Mouse (Mus musculus) MEL (cell line): ENCODE results near the gene Mt2. TPM values are rescaled to one million over a fixed set of nuclear protein-coding genes. Genes with fewer than 3 reads are reported as not detected.

ENCODE experiments used
- DNase-seq: peaks from one replicate; pipeline ENCODE4 v3.0.0; 2011; ENCODE audit warnings: low read depth, low spot score
- H3K27ac ChIP-seq: 2 replicates; pipeline ENCODE4 v1.5.1; 2012; ENCODE audit warnings: low read depth, mild to moderate bottlenecking, control low read depth, low read length, moderate library complexity; ENCODE audit not compliant: control insufficient read depth
- H3K27me3 ChIP-seq, 2 experiments: fragments of 150-350 bp in 1 of 2; sonication (generic) in 1 of 2; 2 replicates each; pipeline ENCODE4 v1.6.1; 2012; ENCODE audit warnings: low read length in 2 of 2, mild to moderate bottlenecking in 2 of 2, improper control_type of control experiment in 1 of 2, moderate library complexity in 1 of 2; ENCODE audit not compliant: insufficient read depth in 2 of 2, control insufficient read depth in 1 of 2
- H3K36me3 ChIP-seq, 2 experiments: 2 replicates each; pipeline ENCODE4 v1.6.1; 2012 to 2014; ENCODE audit warnings: low read length in 2 of 2, improper control_type of control experiment in 1 of 2, inconsistent platforms in 1 of 2, mild to moderate bottlenecking in 1 of 2; ENCODE audit not compliant: insufficient read depth in 2 of 2, control insufficient read depth in 1 of 2
- H3K4me1 ChIP-seq, 2 experiments: fragments of 150-350 bp in 1 of 2; sonication (generic) in 1 of 2; 2 replicates each; pipeline ENCODE4 v1.6.1; 2012; ENCODE audit warnings: low read length in 2 of 2, improper control_type of control experiment in 1 of 2, mild to moderate bottlenecking in 1 of 2; ENCODE audit not compliant: insufficient read depth in 2 of 2, control insufficient read depth in 1 of 2
- H3K4me3 ChIP-seq, 2 experiments: fragments of 150-350 bp in 1 of 2; sonication (generic) in 1 of 2; 2 replicates each; pipeline ENCODE4 v1.5.1; 2012; ENCODE audit warnings: low read depth in 2 of 2, low read length in 2 of 2, mild to moderate bottlenecking in 2 of 2, moderate library complexity in 2 of 2, control low read depth in 1 of 2, improper control_type of control experiment in 1 of 2; ENCODE audit not compliant: control insufficient read depth in 1 of 2, insufficient read depth in 1 of 2
- H3K79me2 ChIP-seq: 2 replicates; pipeline ENCODE4 v1.6.1; 2012; ENCODE audit warnings: mild to moderate bottlenecking, low read length, moderate library complexity; ENCODE audit not compliant: control insufficient read depth, poor library complexity, insufficient read depth
- H3K9ac ChIP-seq: 2 replicates; pipeline ENCODE4 v1.6.1; 2012; ENCODE audit warnings: low read depth, mild to moderate bottlenecking, control low read depth, low read length, moderate library complexity; ENCODE audit not compliant: control insufficient read depth, poor library complexity, severe bottlenecking
- H3K9me3 ChIP-seq: fragments of 150-350 bp; sonication (generic); replicated peaks from 2 replicates; pipeline ENCODE4 v1.6.1; 2012; ENCODE audit warnings: mild to moderate bottlenecking, low read length, improper control_type of control experiment, moderate library complexity; ENCODE audit not compliant: insufficient read depth
- BHLHE40 ChIP-seq: IDR thresholded peaks from 2 replicates; pipeline ENCODE4 v1.6.1; 2012; ENCODE audit warnings: low read depth, mild to moderate bottlenecking, inconsistent platforms, low read length, improper control_type of control experiment, borderline replicate concordance
- CHD2 ChIP-seq: IDR thresholded peaks from 2 replicates; pipeline ENCODE4 v1.6.1; 2011; ENCODE audit warnings: low read length, improper control_type of control experiment
- ELF1 ChIP-seq: IDR thresholded peaks from 2 replicates; pipeline ENCODE4 v1.6.1; 2014; ENCODE audit warnings: low read depth, mild to moderate bottlenecking, inconsistent platforms, low read length, improper control_type of control experiment, moderate library complexity
- EP300 ChIP-seq, 2 experiments: IDR thresholded peaks; 2 replicates each; pipeline ENCODE4 v1.6.1; 2011; ENCODE audit warnings: improper control_type of control experiment in 2 of 2, low read length in 2 of 2, low read depth in 1 of 2, mild to moderate bottlenecking in 1 of 2
- ETS1 ChIP-seq: IDR thresholded peaks from 2 replicates; pipeline ENCODE4 v1.6.1; 2012; ENCODE audit warnings: low read depth, mild to moderate bottlenecking, inconsistent platforms, low read length, improper control_type of control experiment, moderate library complexity
- GABPA ChIP-seq: IDR thresholded peaks from 2 replicates; pipeline ENCODE4 v1.6.1; 2012; ENCODE audit warnings: low read depth, mild to moderate bottlenecking, inconsistent platforms, low read length, improper control_type of control experiment, moderate library complexity
- HCFC1 ChIP-seq: IDR thresholded peaks from 2 replicates; pipeline ENCODE4 v1.6.1; 2012; ENCODE audit warnings: low read depth, mild to moderate bottlenecking, inconsistent platforms, low read length, improper control_type of control experiment, moderate library complexity
- MAZ ChIP-seq: IDR thresholded peaks from 2 replicates; pipeline ENCODE4 v1.6.1; 2012; ENCODE audit warnings: low read depth, mild to moderate bottlenecking, inconsistent platforms, low read length, improper control_type of control experiment
- MEF2A ChIP-seq: IDR thresholded peaks from 2 replicates; pipeline ENCODE4 v1.6.1; 2014; ENCODE audit warnings: low read depth, mild to moderate bottlenecking, inconsistent platforms, low read length, improper control_type of control experiment; ENCODE audit not compliant: poor library complexity, insufficient replicate concordance, severe bottlenecking; ENCODE audit errors: extremely low read depth
- MYB ChIP-seq: IDR thresholded peaks from 2 replicates; pipeline ENCODE4 v1.6.1; 2011; ENCODE audit warnings: mild to moderate bottlenecking, low read depth, low read length, improper control_type of control experiment
- NELFE ChIP-seq: IDR thresholded peaks from 2 replicates; pipeline ENCODE4 v1.6.1; 2011; ENCODE audit warnings: low read depth, low read length, improper control_type of control experiment
- NRF1 ChIP-seq: IDR thresholded peaks from 2 replicates; pipeline ENCODE4 v1.6.1; 2014; ENCODE audit warnings: low read depth, mild to moderate bottlenecking, inconsistent platforms, low read length, improper control_type of control experiment, moderate library complexity; ENCODE audit not compliant: poor library complexity, insufficient read depth, severe bottlenecking
- POLR2A ChIP-seq, 2 experiments: IDR thresholded peaks; 2 replicates each; pipeline ENCODE4 v1.6.1; 2011 to 2012; ENCODE audit warnings: low read length in 2 of 2, mild to moderate bottlenecking in 2 of 2, control low read depth in 1 of 2, improper control_type of control experiment in 1 of 2, low read depth in 1 of 2, moderate library complexity in 1 of 2; ENCODE audit not compliant: control insufficient read depth in 1 of 2, insufficient read depth in 1 of 2, poor library complexity in 1 of 2
- POLR2AphosphoS5 ChIP-seq: IDR thresholded peaks from 2 replicates; pipeline ENCODE4 v1.6.1; 2012; ENCODE audit warnings: low read depth, borderline replicate concordance, mild to moderate bottlenecking, inconsistent platforms, low read length, moderate library complexity, mixed read lengths
- TAL1 ChIP-seq: IDR thresholded peaks from 2 replicates; pipeline ENCODE4 v1.6.1; 2012; ENCODE audit warnings: mild to moderate bottlenecking, inconsistent platforms, low read length, moderate library complexity, mixed read lengths
- USF1 ChIP-seq: IDR thresholded peaks from 2 replicates; pipeline ENCODE4 v1.6.1; 2014; ENCODE audit warnings: low read depth, mild to moderate bottlenecking, inconsistent platforms, low read length, improper control_type of control experiment, moderate library complexity
- ZMIZ1 ChIP-seq: IDR thresholded peaks from 2 replicates; pipeline ENCODE4 v1.6.1; 2012; ENCODE audit warnings: low read depth, mild to moderate bottlenecking, inconsistent platforms, low read length, improper control_type of control experiment, moderate library complexity
- polyA plus RNA-seq, 2 experiments: library from polyadenylated mRNA; stranded (reverse) in 1 of 2; unstranded in 1 of 2; fragments of >175 nt in 1 of 2; fragments of >200 nt in 1 of 2; gene quantifications; 2 replicates each; pipeline versions ENCODE4 v1.2.1 to v1.2.4; 2012; ENCODE audit warnings: low replicate concordance in 2 of 2, low read depth in 1 of 2; ENCODE audit not compliant: insufficient read length in 2 of 2, insufficient read depth in 1 of 2, missing spikeins in 1 of 2
- total RNA-seq: library from RNA; depleted of rRNA; stranded (reverse); fragments of 300-350 nt; gene quantifications from 2 replicates; pipeline ENCODE4 v1.2.3, GENCODE M21; 2012

The Mt2 gene
- total and polyA plus RNA-seq, 3 experiments, result 469 to 2,013 TPM; not detected in 1

- TF ChIP-seq MEF2A (no peak), MAZ (peak; percentile 78; the same call in 1 of the 2 replicates)
Observed at GRCm38 (mm10) chr8:94183117-94183516, 10.7 kb downstream of the Mt2 start (continued).

- TF ChIP-seq NELFE, result no peak
- TF ChIP-seq NRF1, result no peak
- no peak for TF ChIP-seq ZMIZ1
- TF ChIP-seq POLR2A (IDR thresholded peaks at IDR 0.05; ENCODE audit: control insufficient read depth in 1 of 2, insufficient read depth in 1 of 2, low read depth in 1 of 2, low read length in 2 of 2, poor library complexity in 1 of 2), result no peak
- TF ChIP-seq POLR2AphosphoS5, result no peak
- TF ChIP-seq MYB, result no peak
- TF ChIP-seq GABPA, result no peak
- no peak for DNase-seq
- Histone ChIP-seq H3K36me3 (peaks cover 0 to 6% of the 10 kb centered on the region in 2 experiments; a peak in 1 of 4 replicates), H3K79me2 (peaks cover 13% of the 10 kb centered on the region), H3K9me3 (no peaks in the 10 kb centered on the region), H3K4me1 (peaks cover 0 to 23% of the 10 kb centered on the region in 2 experiments; a peak in 2 of 4 replicates), H3K4me3 (no peak overlapping the region), H3K27ac (no peak overlapping the region), H3K9ac (no peak overlapping the region), H3K27me3 (no peaks in the 10 kb centered on the region)
Observed at GRCm38 (mm10) chr8:94184357-94184843, 11.9 kb downstream of the Mt2 start.

- no peak overlapping the region for H3K9ac ChIP-seq
- no peak for DNase-seq
- H3K4me3 ChIP-seq, result no peak overlapping the region
- peaks cover 0 to 20% of the 10 kb centered on the region in 2 experiments; a peak in 2 of 4 replicates for H3K36me3 ChIP-seq
- H3K79me2 ChIP-seq, result no peaks in the 10 kb centered on the region; the same call in 1 of the 2 replicates
- H3K27me3 ChIP-seq, result no peaks in the 10 kb centered on the region
- no peak for TF ChIP-seq ELF1
- TF ChIP-seq MAZ, result no peak
- TF ChIP-seq BHLHE40, result no peak
- TF ChIP-seq HCFC1, result no peak
- no peak for TF ChIP-seq ETS1
- no peak for TF ChIP-seq USF1
- no peak for TF ChIP-seq CHD2
- no peak for TF ChIP-seq TAL1
- no peak for TF ChIP-seq EP300 (IDR thresholded peaks at IDR 0.05; ENCODE audit: low read depth in 1 of 2, low read length in 2 of 2)
- H3K4me1 ChIP-seq, result peaks cover 11 to 37% of the 10 kb centered on the region in 2 experiments
- H3K27ac ChIP-seq, result no peak overlapping the region
- no peaks in the 10 kb centered on the region for H3K9me3 ChIP-seq
Observed at GRCm38 (mm10) chr8:94185791-94186190, 13.3 kb downstream of the Mt2 start.
